ENCODE assay signal across 9 mouse cellular contexts in the genomic region with DNA sequence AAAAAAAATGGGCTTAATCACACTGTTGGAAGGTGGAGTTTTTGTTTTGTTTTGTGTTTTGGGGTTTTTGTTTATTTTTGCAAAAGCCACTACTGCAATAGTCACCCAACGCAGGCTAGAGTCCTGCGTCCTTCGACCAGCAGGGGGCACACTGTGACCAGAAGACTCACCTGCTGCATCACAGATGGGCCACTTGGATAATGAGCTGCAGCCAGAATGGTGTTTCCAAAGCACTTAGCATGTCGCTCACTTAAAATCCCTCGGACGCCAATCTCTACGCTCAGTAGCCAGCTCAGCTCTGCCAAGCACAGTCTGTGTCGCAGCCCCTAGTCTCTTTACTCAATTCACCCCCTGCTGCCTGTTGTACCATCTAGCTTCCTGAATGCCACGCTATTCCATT. TPM values are rescaled to one million over a fixed set of nuclear protein-coding genes. Genes with fewer than 3 reads are reported as not detected.
DNase-seq lines count a peak whose midpoint lies in the region; ATAC-seq and TF ChIP-seq lines count a peak whose summit lies in the region.
"Had no signal": no experiment of that assay in that cellular context is flagged by ENCODE, and none has a peak within 500 bp of the region (broad histone marks: within the 10 kb centered on the region; RNA-seq: fewer than 3 reads in every experiment).

No protein-coding gene starts in this region.

- H3K36me3 ChIP-seq in intestine, embryonic 14.5 days (ENCODE audit: control insufficient read depth, insufficient read depth, low read length), result no peaks in the 10 kb centered on the region
- no peaks in the 10 kb centered on the region for H3K36me3 ChIP-seq in midbrain, embryonic 16.5 days (ENCODE audit: control insufficient read depth, insufficient read depth, low read length)
- H3K36me3 ChIP-seq: embryonic facial prominence, embryonic 12.5 days had no signal

- DNase-seq in left cerebral cortex, adult 18-20 months (ENCODE audit: low spot score in 2 of 2), result peak; percentile 54 to 64
- no peak for DNase-seq in left cerebral cortex, adult 11 months (ENCODE audit: low spot score)
- peak; percentile 42 to 56 for DNase-seq in cerebellum, adult 2 months
- DNase-seq in frontal cortex, postnatal 14 days (ENCODE audit: low spot score in 2 of 2), result peak; percentile 22 to 53
- DNase-seq in intestine, embryonic 14.5 days (ENCODE audit: low spot score), result peak; percentile 93
- peak; percentile 32 to 42 for DNase-seq in left cerebral cortex, postnatal 36 days (ENCODE audit: low spot score in 2 of 2)
- peak; percentile 71 for DNase-seq in thymus, postnatal 0 days (ENCODE audit: low spot score)

- H3K4me1 ChIP-seq in cerebellum, adult 2 months (ENCODE audit: control insufficient read depth, insufficient read depth, low read length), result no peaks in the 10 kb centered on the region
- H3K4me1 ChIP-seq in intestine, embryonic 14.5 days (replicated peaks; ENCODE audit: control insufficient read depth, insufficient read depth, low read length), result no peaks in the 10 kb centered on the region
- peaks cover 4% of the 10 kb centered on the region; the same call in 1 of the 2 replicates for H3K4me1 ChIP-seq in midbrain, embryonic 16.5 days (ENCODE audit: control insufficient read depth, insufficient read depth, low read length)

- WGBS in cerebellum, adult 2 months, result 3% methylated on average over 9 of the region's 9 CpGs
- WGBS in intestine, embryonic 14.5 days, result 25% methylated on average over 9 of the region's 9 CpGs
- 20% methylated on average over 9 of the region's 9 CpGs for WGBS in midbrain, embryonic 16.5 days

- no peak overlapping the region for H3K4me3 ChIP-seq in cerebellum, adult 2 months (replicated peaks; ENCODE audit: insufficient read depth, low read depth, low read length)
- H3K4me3 ChIP-seq in intestine, embryonic 14.5 days (ENCODE audit: low read depth, low read length), result no peak overlapping the region
- H3K4me3 ChIP-seq in midbrain, embryonic 16.5 days (ENCODE audit: low read depth, low read length), result no peak overlapping the region

- H3K27ac ChIP-seq in cerebellum, adult 2 months (ENCODE audit: insufficient read depth, low read length), result no peak overlapping the region
- no peak overlapping the region for H3K27ac ChIP-seq in intestine, embryonic 14.5 days (ENCODE audit: low read depth)
- H3K27ac ChIP-seq in midbrain, embryonic 16.5 days (ENCODE audit: low read length), result no peak overlapping the region
- H3K27ac ChIP-seq: embryonic facial prominence, embryonic 12.5 days had no signal

- peak; percentile 94 for TF ChIP-seq CTCF in cerebellum, adult 2 months (IDR thresholded peaks at IDR 0.05; ENCODE audit: borderline replicate concordance, insufficient read depth, low read depth, low read length)

- intact Hi-C loops in left cerebral cortex, postnatal 36 days (cut with DNase I), result loop anchor here (2.0 kb wide), 1 partner anchor 61 kb away; no protein-coding TSS in a partner anchor

- ATAC-seq in intestine, embryonic 14.5 days (replicated peaks; ENCODE audit: low FRiP score, low TSS enrichment, low read depth), result peak; percentile 58
- peak; percentile 46; the same call in 1 of the 2 replicates for ATAC-seq in midbrain, embryonic 16.5 days

- no peak overlapping the region for H3K9ac ChIP-seq in intestine, embryonic 14.5 days (ENCODE audit: low read length)
- H3K9ac ChIP-seq in midbrain, embryonic 16.5 days (ENCODE audit: low read depth, low read length), result no peak overlapping the region

- H3K27me3 ChIP-seq in cerebellum, adult 2 months (ENCODE audit: control insufficient read depth, insufficient read depth, low read length), result peaks cover 1% of the 10 kb centered on the region; the same call in 1 of the 2 replicates
- H3K27me3 ChIP-seq in intestine, embryonic 14.5 days (replicated peaks; ENCODE audit: control insufficient read depth, insufficient read depth, low read length), result peaks cover 38% of the 10 kb centered on the region
- peaks cover 26% of the 10 kb centered on the region for H3K27me3 ChIP-seq in midbrain, embryonic 16.5 days (ENCODE audit: control insufficient read depth, insufficient read depth, low read depth, low read length)

- TF ChIP-seq POLR2A in cerebellum, adult 2 months (IDR thresholded peaks at IDR 0.05; ENCODE audit: borderline replicate concordance, insufficient read depth, low read length), result no peak

- 0 out of 2 replicates have a peak, but pooled peaks cover 2% of the 10 kb centered on the region for H3K9me3 ChIP-seq in intestine, embryonic 14.5 days (ENCODE audit: control insufficient read depth, low read length)
- no peaks in the 10 kb centered on the region for H3K9me3 ChIP-seq in midbrain, embryonic 16.5 days (replicated peaks; ENCODE audit: control insufficient read depth, low read length, poor library complexity, severe bottlenecking)
- H3K9me3 ChIP-seq: embryonic facial prominence, embryonic 12.5 days had no signal

- H3K4me2 ChIP-seq in intestine, embryonic 14.5 days (ENCODE audit: low read length), result no peak overlapping the region
- no peak overlapping the region for H3K4me2 ChIP-seq in midbrain, embryonic 16.5 days (ENCODE audit: low read length)

RNA-seq across cellular contexts. Expression of a gene that starts 57.5 kb away (rescaled TPM):
- under 1 TPM; 0.56 to 0.58 TPM for total RNA-seq in left cerebral cortex, adult 18-20 months (2021)
- polyA plus RNA-seq in cerebellum, adult 2 months (2012; rRNA removed), result 0.48 and 0.52 TPM in 2 replicates
- 5.6 and 5.9 TPM in 2 replicates for polyA plus RNA-seq in intestine, embryonic 14.5 days (2014; fragmentation: Nextera tagmentation; extraction: Ambion mirVana)
- under 1 TPM; 0.49 to 0.59 TPM for total RNA-seq in left cerebral cortex, postnatal 36 days (2021)
- 0.82 and 1.1 TPM in 2 replicates for polyA plus RNA-seq in midbrain, embryonic 16.5 days (2015; fragmentation: Nextera tagmentation; extraction: Ambion mirVana)
- polyA plus RNA-seq in thymus, postnatal 0 days (2015; fragmentation: Nextera tagmentation; extraction: Ambion mirVana), result 0.19 and 0.22 TPM in 2 replicates
